Mouse (Mus musculus) stomach, postnatal 0 days (tissue): Measurements from ENCODE around the gene Tcf7l1.

Source experiments
- CTCF ChIP-seq: IDR thresholded peaks from 2 replicates; pipeline ENCODE4 v1.5.1; 2016; ENCODE audit warnings: antibody characterized with exemption, low read depth, mild to moderate bottlenecking, moderate library complexity
- EP300 ChIP-seq: optimal IDR thresholded peaks from 2 replicates; pipeline ENCODE3; 2016; ENCODE audit warnings: antibody characterized with exemption

DNA sequence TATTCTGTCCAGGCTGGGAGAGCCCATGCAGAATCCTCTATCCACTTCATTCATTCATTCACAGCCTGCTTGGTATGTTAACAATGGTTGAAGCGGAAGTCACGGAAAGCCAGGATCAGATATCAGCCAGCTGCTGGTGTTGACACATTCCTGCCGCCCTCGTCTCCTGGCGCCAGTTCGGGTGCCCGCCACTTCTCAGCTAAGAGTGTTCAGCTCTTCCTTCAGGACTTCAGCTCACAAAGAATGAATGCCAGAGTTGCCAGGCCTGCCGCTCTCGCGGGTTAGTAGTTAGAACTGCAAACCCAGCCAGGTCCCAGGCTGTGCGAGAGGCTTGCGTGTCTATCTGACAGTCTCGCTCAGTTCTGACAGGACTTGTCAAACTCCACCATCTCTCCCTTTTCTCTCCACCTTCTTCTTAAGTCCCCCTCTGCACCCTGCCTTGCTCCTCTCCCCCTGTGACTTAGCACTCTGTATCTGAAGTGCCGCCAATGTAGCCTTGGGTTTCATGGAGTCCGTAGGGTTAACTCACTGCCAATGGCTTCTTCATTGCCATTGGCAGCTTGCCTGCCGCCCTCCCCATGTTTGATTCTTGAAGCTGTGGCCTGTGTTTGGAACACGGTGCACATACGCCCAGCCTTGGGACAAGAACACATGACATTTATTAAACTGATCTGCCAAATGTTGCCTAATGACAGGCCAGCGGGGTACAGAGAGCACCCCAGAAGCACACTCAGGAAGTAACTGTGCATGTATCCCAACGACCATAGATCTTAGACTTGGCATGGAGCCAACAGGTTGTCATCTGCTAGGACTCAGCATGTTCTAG is 48.2 kb downstream of the Tcf7l1 start:
- TF ChIP-seq CTCF (peak; percentile 58), EP300 (no peak)
